Comparison of ENCODE assay signal across 26 mouse cellular contexts in the genomic region with DNA sequence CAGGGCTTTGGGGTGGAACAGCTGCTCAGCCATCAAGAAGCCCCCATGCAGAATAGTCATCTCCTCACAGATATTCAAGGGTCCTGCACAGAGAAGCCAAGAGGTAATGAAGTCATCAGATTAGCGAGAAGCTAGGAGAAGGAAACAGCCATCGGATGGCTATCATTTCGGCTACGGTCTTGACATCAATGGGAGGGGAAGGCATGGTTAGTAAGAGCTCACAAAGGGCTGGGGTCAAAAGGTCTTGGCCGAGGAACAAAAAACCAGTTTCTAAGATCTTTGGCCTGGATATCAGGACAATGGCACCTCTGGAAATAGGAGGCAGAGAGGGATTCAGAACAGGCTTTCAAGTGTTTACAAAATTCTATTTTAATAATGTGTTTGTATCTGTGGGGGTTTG. TPM values are rescaled to one million over a fixed set of nuclear protein-coding genes. Genes with fewer than 3 reads are reported as not detected.
DNase-seq lines count a peak whose midpoint lies in the region; ATAC-seq and TF ChIP-seq lines count a peak whose summit lies in the region.
"Had no signal": no experiment of that assay in that cellular context is flagged by ENCODE, and none has a peak within 500 bp of the region (broad histone marks: within the 10 kb centered on the region; RNA-seq: fewer than 3 reads in every experiment).

No protein-coding gene starts in this region.

- 30% methylated on average over 5 of the region's 5 CpGs for WGBS in hindbrain, embryonic 10.5 days
- WGBS in hindbrain, embryonic 11.5 days = 23% methylated on average over 5 of the region's 5 CpGs
- 89% methylated on average over 5 of the region's 5 CpGs for WGBS in stomach, postnatal 0 days

- peak; percentile 65 for DNase-seq in embryo, embryonic 10 days (ENCODE audit: low spot score)
- no peak for DNase-seq in embryo, embryonic 11 days
- DNase-seq in hindbrain, embryonic 10.5 days (ENCODE audit: low spot score) = peak; percentile 17
- DNase-seq in hindbrain, embryonic 11.5 days (ENCODE audit: low spot score) = no peak
- DNase-seq in embryo, embryonic 10.5 days (ENCODE audit: low spot score) = peak; percentile 52
- no peak for DNase-seq in stomach, postnatal 0 days (ENCODE audit: low spot score)
- no peak for DNase-seq in liver
- DNase-seq: adrenal gland, adult 8-10 months; adrenal gland, postnatal 14 days; adrenal gland, postnatal 36 days; B cell, adult 2 months; cerebellum, adult 11-12 months; cerebellum, adult 2 months; cerebellum, adult 9-10 months; cerebellum, postnatal 10 days; cerebellum, postnatal 25 days; forebrain, postnatal 0 days had no signal

- peaks cover 65% of the 10 kb centered on the region for H3K36me3 ChIP-seq in hindbrain, embryonic 10.5 days
- peaks cover 8% of the 10 kb centered on the region; the same call in 1 of the 2 replicates for H3K36me3 ChIP-seq in hindbrain, embryonic 11.5 days (ENCODE audit: control insufficient read depth, insufficient read depth, low read length)
- H3K36me3 ChIP-seq in stomach, postnatal 0 days (ENCODE audit: control insufficient read depth, insufficient read depth, low read length) = no peaks in the 10 kb centered on the region; the same call in 1 of the 2 replicates

- no peak for TF ChIP-seq EP300 in stomach, postnatal 0 days (optimal IDR thresholded peaks at IDR 0.05)

- no peak for TF ChIP-seq CTCF in stomach, postnatal 0 days (IDR thresholded peaks at IDR 0.05; ENCODE audit: low read depth)

- no peak overlapping the region for H3K9ac ChIP-seq in hindbrain, embryonic 11.5 days (ENCODE audit: low read depth, low read length)
- H3K9ac ChIP-seq in stomach, postnatal 0 days (ENCODE audit: low read length) = no peak overlapping the region
- H3K9ac ChIP-seq: embryonic facial prominence, embryonic 12.5 days; forebrain, embryonic 13.5 days; forebrain, embryonic 15.5 days; forebrain, postnatal 0 days had no signal

- ATAC-seq in hindbrain, embryonic 11.5 days (ENCODE audit: low FRiP score) = no peak
- no peak for ATAC-seq in stomach, postnatal 0 days (ENCODE audit: low FRiP score, low TSS enrichment)
- ATAC-seq: activated CD4-positive, CD25-positive, alpha-beta regulatory T cell, adult 4 months; CD4-positive, CD25-positive, alpha-beta regulatory T cell, adult 4 months; forebrain, embryonic 13.5 days; forebrain, embryonic 15.5 days; forebrain, postnatal 0 days; Patski had no signal

- no peak overlapping the region for H3K4me2 ChIP-seq in hindbrain, embryonic 11.5 days (replicated peaks; ENCODE audit: low read depth, low read length)
- no peak overlapping the region for H3K4me2 ChIP-seq in stomach, postnatal 0 days (replicated peaks; ENCODE audit: low read depth)
- H3K4me2 ChIP-seq: embryonic facial prominence, embryonic 12.5 days; forebrain, embryonic 13.5 days; forebrain, embryonic 15.5 days had no signal

- no peaks in the 10 kb centered on the region for H3K27me3 ChIP-seq in hindbrain, embryonic 10.5 days (ENCODE audit: insufficient read depth, poor library complexity, severe bottlenecking)
- no peaks in the 10 kb centered on the region for H3K27me3 ChIP-seq in hindbrain, embryonic 11.5 days (ENCODE audit: control insufficient read depth, insufficient read depth, low read length)
- H3K27me3 ChIP-seq in stomach, postnatal 0 days (ENCODE audit: control insufficient read depth, insufficient read depth, low read length) = no peaks in the 10 kb centered on the region
- H3K27me3 ChIP-seq: CH12.LX; embryonic facial prominence, embryonic 12.5 days; forebrain, embryonic 13.5 days; forebrain, embryonic 15.5 days; Patski had no signal

- H3K4me3 ChIP-seq in hindbrain, embryonic 10.5 days = no peak overlapping the region
- H3K4me3 ChIP-seq in hindbrain, embryonic 11.5 days (ENCODE audit: low read depth, low read length) = no peak overlapping the region
- no peak overlapping the region for H3K4me3 ChIP-seq in stomach, postnatal 0 days (ENCODE audit: low read depth, low read length)
- H3K4me3 ChIP-seq: embryonic facial prominence, embryonic 10.5 days; embryonic facial prominence, embryonic 12.5 days; forebrain, embryonic 13.5 days; forebrain, embryonic 15.5 days had no signal

- H3K27ac ChIP-seq in hindbrain, embryonic 10.5 days = no peak overlapping the region
- H3K27ac ChIP-seq in hindbrain, embryonic 11.5 days (ENCODE audit: low read depth, low read length) = no peak overlapping the region
- peak overlapping the region; percentile 30; the same call in 1 of the 2 replicates for H3K27ac ChIP-seq in stomach, postnatal 0 days (replicated peaks)
- H3K27ac ChIP-seq: embryonic facial prominence, embryonic 10.5 days; embryonic facial prominence, embryonic 12.5 days; forebrain, embryonic 13.5 days; forebrain, embryonic 15.5 days had no signal

- peaks cover 37% of the 10 kb centered on the region for H3K4me1 ChIP-seq in hindbrain, embryonic 10.5 days (replicated peaks)
- no peaks in the 10 kb centered on the region; the same call in 1 of the 2 replicates for H3K4me1 ChIP-seq in hindbrain, embryonic 11.5 days (replicated peaks; ENCODE audit: control insufficient read depth, insufficient read depth, low read length)
- H3K4me1 ChIP-seq in stomach, postnatal 0 days (replicated peaks; ENCODE audit: control insufficient read depth, insufficient read depth) = no peaks in the 10 kb centered on the region; the same call in 1 of the 2 replicates
- H3K4me1 ChIP-seq: embryonic facial prominence, embryonic 12.5 days had no signal

- no peaks in the 10 kb centered on the region for H3K9me3 ChIP-seq in hindbrain, embryonic 10.5 days
- H3K9me3 ChIP-seq in hindbrain, embryonic 11.5 days (ENCODE audit: control insufficient read depth, low read length) = no peaks in the 10 kb centered on the region
- H3K9me3 ChIP-seq in stomach, postnatal 0 days (ENCODE audit: control insufficient read depth, low read length) = no peaks in the 10 kb centered on the region
- H3K9me3 ChIP-seq: embryonic facial prominence, embryonic 10.5 days; embryonic facial prominence, embryonic 12.5 days; forebrain, embryonic 13.5 days; forebrain, embryonic 15.5 days; G1E had no signal

RNA-seq across cellular contexts. Expression of a gene that starts 3.6 kb away (rescaled TPM):
- 0.48 and 0.51 TPM in 2 replicates for polyA plus RNA-seq in hindbrain, embryonic 10.5 days (2016; fragmentation: Nextera tagmentation; extraction: Ambion mirVana)
- 0.66 TPM in 1 of 2 replicates, not detected in the other for polyA plus RNA-seq in hindbrain, embryonic 11.5 days (2014; fragmentation: Nextera tagmentation; extraction: Ambion mirVana)
- polyA plus RNA-seq in stomach, postnatal 0 days (2015; fragmentation: Nextera tagmentation; extraction: Ambion mirVana) = 4.0 and 4.7 TPM in 2 replicates
- polyA plus RNA-seq: activated CD4-positive, CD25-positive, alpha-beta regulatory T cell, adult 4 months; forebrain, embryonic 13.5 days; forebrain, embryonic 15.5 days had no signal

RNA-seq across cellular contexts. Expression of a gene that starts 3.6 kb away (rescaled TPM):
- 45.4 and 49.9 TPM in 2 replicates for polyA plus RNA-seq in hindbrain, embryonic 10.5 days (2016; fragmentation: Nextera tagmentation; extraction: Ambion mirVana)
- polyA plus RNA-seq in hindbrain, embryonic 11.5 days (2014; fragmentation: Nextera tagmentation; extraction: Ambion mirVana) = 31.4 and 36.8 TPM in 2 replicates
- 18.5 and 21.9 TPM in 2 replicates for polyA plus RNA-seq in stomach, postnatal 0 days (2015; fragmentation: Nextera tagmentation; extraction: Ambion mirVana)

RNA-seq across cellular contexts. Expression of a gene that starts 29.7 kb away (rescaled TPM):
- 21.5 and 24.7 TPM in 2 replicates for polyA plus RNA-seq in hindbrain, embryonic 10.5 days (2016; fragmentation: Nextera tagmentation; extraction: Ambion mirVana)
- 21.9 and 22.4 TPM in 2 replicates for polyA plus RNA-seq in hindbrain, embryonic 11.5 days (2014; fragmentation: Nextera tagmentation; extraction: Ambion mirVana)
- polyA plus RNA-seq in stomach, postnatal 0 days (2015; fragmentation: Nextera tagmentation; extraction: Ambion mirVana) = 13.4 and 14.7 TPM in 2 replicates

RNA-seq across cellular contexts. Expression of a gene that starts 29.7 kb away (rescaled TPM):
- 126 and 130 TPM in 2 replicates for polyA plus RNA-seq in hindbrain, embryonic 10.5 days (2016; fragmentation: Nextera tagmentation; extraction: Ambion mirVana)
- polyA plus RNA-seq in hindbrain, embryonic 11.5 days (2014; fragmentation: Nextera tagmentation; extraction: Ambion mirVana) = 132 and 140 TPM in 2 replicates
- polyA plus RNA-seq in stomach, postnatal 0 days (2015; fragmentation: Nextera tagmentation; extraction: Ambion mirVana) = 92.9 and 99.9 TPM in 2 replicates

RNA-seq across cellular contexts. Expression of a gene that starts 34.4 kb away (rescaled TPM):
- polyA plus RNA-seq in hindbrain, embryonic 10.5 days (2016; fragmentation: Nextera tagmentation; extraction: Ambion mirVana) = 32.6 and 33.6 TPM in 2 replicates
- 31.9 and 33.2 TPM in 2 replicates for polyA plus RNA-seq in hindbrain, embryonic 11.5 days (2014; fragmentation: Nextera tagmentation; extraction: Ambion mirVana)
- 328 and 372 TPM in 2 replicates for polyA plus RNA-seq in stomach, postnatal 0 days (2015; fragmentation: Nextera tagmentation; extraction: Ambion mirVana)

Comparison
In these comparisons a context has a peak if more than half of its experiments do, and no peak if none do; other contexts are left out.
1. DNase-seq: peak in embryo, embryonic 10 days (single experiment), hindbrain, embryonic 10.5 days (single experiment) and embryo, embryonic 10.5 days (single experiment); none in embryo, embryonic 11 days (single experiment), hindbrain, embryonic 11.5 days (single experiment), stomach, postnatal 0 days (single experiment) and liver (single experiment).